ENCODE assay signal across 10 mouse cellular contexts in genomic region chr2:17335451-17335850, GRCm38 (mm10).
DNase-seq lines count a peak whose midpoint lies in the region.
"Had no signal": no experiment of that assay in that cellular context is flagged by ENCODE, and none has a peak within 500 bp of the region (broad histone marks: within the 10 kb centered on the region; RNA-seq: fewer than 3 reads in every experiment).

No protein-coding gene starts in this region.

- peak; percentile 55 to 66 for DNase-seq in heart, adult 18-20 months
- no peak for DNase-seq in heart, postnatal 4 days
- DNase-seq in right cerebral cortex, adult 18-20 months = peak; percentile 12
- no peak for DNase-seq in right cerebral cortex, postnatal 4 days
- DNase-seq in gastrocnemius, postnatal 25 days = peak; percentile 51
- peak; percentile 4 for DNase-seq in skeletal muscle tissue, adult 2 months (ENCODE audit: low read depth, low spot score)
- no peak for DNase-seq in neural tube, embryonic 10.5 days (ENCODE audit: extremely low spot score, low spot score)
- DNase-seq in thymus, postnatal 4 days = no peak
- DNase-seq: liver, postnatal 0 days; thymus, adult 18-20 months had no signal

Comparison
In these comparisons a context has a peak if more than half of its experiments do, and no peak if none do; other contexts are left out.
1. DNase-seq: peak in heart, adult 18-20 months (2 of 2), right cerebral cortex, adult 18-20 months (single experiment), gastrocnemius, postnatal 25 days (single experiment) and skeletal muscle tissue, adult 2 months (single experiment); none in heart, postnatal 4 days (single experiment), right cerebral cortex, postnatal 4 days (single experiment), neural tube, embryonic 10.5 days (single experiment) and thymus, postnatal 4 days (single experiment).